In genomic region chr13:86966642-86967041, GRCm38 (mm10) we compare ENCODE assay signal across 19 mouse cellular contexts.
"Had no signal": no experiment of that assay in that cellular context is flagged by ENCODE, and none has a peak within 500 bp of the region (broad histone marks: within the 10 kb centered on the region; RNA-seq: fewer than 3 reads in every experiment).

No protein-coding gene starts in this region.

- H3K36me3 ChIP-seq: liver, embryonic 13.5 days; midbrain, embryonic 10.5 days; neural tube, embryonic 12.5 days; neural tube, embryonic 15.5 days had no signal

- H3K4me2 ChIP-seq: liver, embryonic 13.5 days; neural tube, embryonic 12.5 days; neural tube, embryonic 15.5 days had no signal

- H3K9ac ChIP-seq: liver, embryonic 13.5 days; neural tube, embryonic 12.5 days; neural tube, embryonic 15.5 days had no signal

- H3K4me1 ChIP-seq: liver, embryonic 13.5 days; midbrain, embryonic 10.5 days; neural tube, embryonic 12.5 days; neural tube, embryonic 15.5 days had no signal

- H3K9me3 ChIP-seq: liver, embryonic 13.5 days; midbrain, embryonic 10.5 days; neural tube, embryonic 12.5 days; neural tube, embryonic 15.5 days had no signal

- DNase-seq: kidney, adult 18-20 months; kidney, postnatal 10 days; kidney, postnatal 36 days; layer of hippocampus, postnatal 36 days; liver, embryonic 13.5 days; lung, adult 2 months; midbrain, embryonic 14.5 days; right cerebral cortex, adult 18-20 months; right cerebral cortex, postnatal 14 days; right cerebral cortex, postnatal 4 days; thymus, adult 2 months; thymus, postnatal 14 days; thymus, postnatal 4 days had no signal

- H3K27me3 ChIP-seq: liver, embryonic 13.5 days; neural tube, embryonic 12.5 days; neural tube, embryonic 15.5 days had no signal

- H3K27ac ChIP-seq: left cerebral cortex, adult 2 months; liver, embryonic 13.5 days; macrophage; midbrain, embryonic 10.5 days; neural tube, embryonic 12.5 days; neural tube, embryonic 15.5 days; stomach, postnatal 0 days had no signal

- H3K4me3 ChIP-seq: left cerebral cortex, adult 2 months; liver, embryonic 13.5 days; midbrain, embryonic 10.5 days; neural tube, embryonic 12.5 days; neural tube, embryonic 15.5 days had no signal
